Mouse (Mus musculus) lung, adult 2 months (tissue): ENCODE measurements around the gene Wdr81.

Source experiments
- CTCF ChIP-seq: fragments of 200-500 bp; IDR thresholded peaks from 2 replicates; pipeline ENCODE4 v1.5.1; 2011; ENCODE audit warnings: mild to moderate bottlenecking, low read length, control low read depth; ENCODE audit not compliant: insufficient read depth
- POLR2A ChIP-seq: fragments of 200-500 bp; IDR thresholded peaks from 2 replicates; pipeline ENCODE4 v1.6.1; 2011; ENCODE audit warnings: low read depth, mild to moderate bottlenecking, control low read depth, low read length, borderline replicate concordance; ENCODE audit errors: extremely low read depth

- TF ChIP-seq CTCF (no peak), POLR2A (no peak)
Measured at GRCm38 (mm10) chr11:75424459-75424858, 30.1 kb downstream of the Wdr81 start.
